Comparison of ENCODE assay signal across 9 mouse cellular contexts in genomic region chr1:183368601-183369400, GRCm38 (mm10). TPM values are rescaled to one million over a fixed set of nuclear protein-coding genes. Genes with fewer than 3 reads are reported as not detected.
A peak's percentile ranks its signal among the peaks of the same experiment; 100 is the strongest.
DNase-seq lines count a peak whose midpoint lies in the region; ATAC-seq and TF ChIP-seq lines count a peak whose summit lies in the region.
"Had no signal": no experiment of that assay in that cellular context is flagged by ENCODE, and none has a peak within 500 bp of the region (broad histone marks: within the 10 kb centered on the region; RNA-seq: fewer than 3 reads in every experiment).

No protein-coding gene starts in this region.

- no peaks in the 10 kb centered on the region for H3K9me3 ChIP-seq in heart, embryonic 11.5 days (replicated peaks; ENCODE audit: control insufficient read depth, low read length)
- no peaks in the 10 kb centered on the region for H3K9me3 ChIP-seq in megakaryocyte, embryonic 14.5 days

- H3K27ac ChIP-seq in heart, embryonic 11.5 days (ENCODE audit: low read depth, low read length): peak overlapping the region; percentile 46
- no peak overlapping the region for H3K27ac ChIP-seq in testis, adult 2 months (ENCODE audit: control insufficient read depth, insufficient read depth, low read depth, low read length)

- peak overlapping the region; percentile 79 for H3K4me3 ChIP-seq in heart, embryonic 11.5 days (ENCODE audit: low read depth, low read length)
- peak overlapping the region; percentile 97 for H3K4me3 ChIP-seq in megakaryocyte, embryonic 14.5 days (replicated peaks)
- peak overlapping the region; percentile 86 for H3K4me3 ChIP-seq in testis, adult 2 months (ENCODE audit: control insufficient read depth, low read depth, low read length)

- TF ChIP-seq CTCF in testis, adult 2 months (IDR thresholded peaks at IDR 0.05; ENCODE audit: control insufficient read depth, insufficient read depth, insufficient replicate concordance, low read depth, low read length): no peak

- peaks cover 7% of the 10 kb centered on the region for H3K4me1 ChIP-seq in heart, embryonic 11.5 days (ENCODE audit: control insufficient read depth, insufficient read depth, low read length)
- peaks cover 26% of the 10 kb centered on the region for H3K4me1 ChIP-seq in megakaryocyte, embryonic 14.5 days
- peaks cover 15% of the 10 kb centered on the region for H3K4me1 ChIP-seq in testis, adult 2 months (ENCODE audit: control insufficient read depth, insufficient read depth, low read length)

- H3K27me3 ChIP-seq in heart, embryonic 11.5 days (ENCODE audit: control insufficient read depth, insufficient read depth, low read length): no peaks in the 10 kb centered on the region
- peaks cover 6% of the 10 kb centered on the region for H3K27me3 ChIP-seq in megakaryocyte, embryonic 14.5 days (replicated peaks)
- H3K27me3 ChIP-seq in testis, adult 2 months (ENCODE audit: control insufficient read depth, insufficient read depth, low read length): no peaks in the 10 kb centered on the region

- peak overlapping the region; percentile 84 for H3K9ac ChIP-seq in heart, embryonic 11.5 days (ENCODE audit: low read depth, low read length)

- no peak for DNase-seq in heart, postnatal 36 days
- peak; percentile 20 for DNase-seq in ES-CJ7 (ENCODE audit: low read depth, low spot score)
- DNase-seq in gastrocnemius, postnatal 14 days: peak; percentile 24
- DNase-seq in kidney, postnatal 36 days: peak; percentile 9 to 44

- peak; percentile 66 for ATAC-seq in heart, embryonic 11.5 days (replicated peaks; ENCODE audit: insufficient number of reproducible peaks, low FRiP score, low TSS enrichment)
- ATAC-seq in common myeloid progenitor, adult 5-6 weeks (replicated peaks; ENCODE audit: low read depth, poor library complexity, severe bottlenecking): peak; percentile 7; the same call in 1 of the 2 replicates

- H3K4me2 ChIP-seq in heart, embryonic 11.5 days: peak overlapping the region; percentile 71

- H3K36me3 ChIP-seq in heart, embryonic 11.5 days (ENCODE audit: control insufficient read depth, insufficient read depth, low read length): peaks cover 4% of the 10 kb centered on the region
- peaks cover 17% of the 10 kb centered on the region for H3K36me3 ChIP-seq in megakaryocyte, embryonic 14.5 days (replicated peaks; ENCODE audit: low read length)
- no peaks in the 10 kb centered on the region for H3K36me3 ChIP-seq in testis, adult 2 months (ENCODE audit: control insufficient read depth, insufficient read depth, low read length)

- 2% methylated on average over 51 of the region's 56 CpGs for WGBS in heart, embryonic 11.5 days (ENCODE audit: insufficient replicate concordance)

- intact Hi-C loops in heart, postnatal 36 days (cut with DNase I): loop anchor here (2.0 kb wide), 2 partner anchors 20 to 22 kb away; partner anchors contain the start of gene Taf1a
- intact Hi-C loops in gastrocnemius, postnatal 14 days (cut with DNase I; ENCODE audit: low total_unique reads): no loop called here

- no peak; the same call in 1 of the 2 replicates for TF ChIP-seq POLR2A in testis, adult 2 months (IDR thresholded peaks at IDR 0.05; ENCODE audit: control insufficient read depth, low read depth, low read length)

RNA-seq across cellular contexts. Expression of gene Mia3, which starts 0.6 kb away (rescaled TPM):
- 72.7 and 78.4 TPM in 2 replicates for polyA plus RNA-seq in heart, embryonic 11.5 days (2014; fragmentation: Nextera tagmentation; extraction: Ambion mirVana)
- 100 to 1,000 TPM; 111 to 123 TPM for total RNA-seq in heart, postnatal 36 days (2021)
- 71.0 and 71.7 TPM in 2 replicates for total RNA-seq in common myeloid progenitor, adult 5-6 weeks (2017)
- 100 to 1,000 TPM; 101 to 105 TPM for total RNA-seq in gastrocnemius, postnatal 14 days (2021)
- polyA plus RNA-seq in megakaryocyte, embryonic 14.5 days (2012; ENCODE audit: insufficient read depth, low replicate concordance): 26.0 and 26.1 TPM in 2 replicates
- 60.4 and 79.5 TPM in 2 replicates for polyA plus RNA-seq in testis, adult 2 months (2012; rRNA removed)

RNA-seq across cellular contexts. Expression of gene Taf1a, which starts 20.0 kb away (rescaled TPM):
- 14.7 and 14.8 TPM in 2 replicates for polyA plus RNA-seq in heart, embryonic 11.5 days (2014; fragmentation: Nextera tagmentation; extraction: Ambion mirVana)
- total RNA-seq in heart, postnatal 36 days (2021): 10 to 100 TPM; 15.8 to 20.6 TPM
- 19.2 and 22.2 TPM in 2 replicates for total RNA-seq in common myeloid progenitor, adult 5-6 weeks (2017)
- 1 to 10 TPM; 4.1 to 4.7 TPM for total RNA-seq in gastrocnemius, postnatal 14 days (2021)
- 1.8 TPM in 1 of 2 replicates, not detected in the other for polyA plus RNA-seq in megakaryocyte, embryonic 14.5 days (2012; ENCODE audit: insufficient read depth, low replicate concordance)
- 11.0 and 15.0 TPM in 2 replicates for polyA plus RNA-seq in testis, adult 2 months (2012; rRNA removed)

RNA-seq across cellular contexts. Expression of gene Hhipl2, which starts 49.2 kb away (rescaled TPM):
- polyA plus RNA-seq in heart, embryonic 11.5 days (2014; fragmentation: Nextera tagmentation; extraction: Ambion mirVana): 0.27 and 0.42 TPM in 2 replicates
- under 1 TPM in 1 of 2 experiments, not detected in 1; 0.14 TPM for total RNA-seq in heart, postnatal 36 days (2021)
- not detected in 2 replicates for total RNA-seq in common myeloid progenitor, adult 5-6 weeks (2017)
- total RNA-seq in gastrocnemius, postnatal 14 days (2021): under 1 TPM in 1 of 2 experiments, not detected in 1; 0.08 TPM
- polyA plus RNA-seq in megakaryocyte, embryonic 14.5 days (2012; ENCODE audit: insufficient read depth, low replicate concordance): not detected in 2 replicates
- 6.2 and 8.6 TPM in 2 replicates for polyA plus RNA-seq in testis, adult 2 months (2012; rRNA removed)
- total RNA-seq: hematopoietic stem cell, adult 5-6 weeks had no signal

Comparison
In these comparisons a context has a peak if more than half of its experiments do, and no peak if none do; other contexts are left out.
1. DNase-seq: peak in ES-CJ7 (single experiment), gastrocnemius, postnatal 14 days (single experiment) and kidney, postnatal 36 days (2 of 2); none in heart, postnatal 36 days (0 of 2).
2. Peak in every context shown above with its lines, with median percentiles within 50 percentile points of each other: H3K4me3 ChIP-seq.